Mouse (Mus musculus): ENCODE data around the gene Sars2. TPM values are rescaled to one million over a fixed set of nuclear protein-coding genes. Genes with fewer than 3 reads are reported as not detected.

Gene Sars2
- polyA plus RNA-seq, 1 experiment: 19.4 TPM

DNA sequence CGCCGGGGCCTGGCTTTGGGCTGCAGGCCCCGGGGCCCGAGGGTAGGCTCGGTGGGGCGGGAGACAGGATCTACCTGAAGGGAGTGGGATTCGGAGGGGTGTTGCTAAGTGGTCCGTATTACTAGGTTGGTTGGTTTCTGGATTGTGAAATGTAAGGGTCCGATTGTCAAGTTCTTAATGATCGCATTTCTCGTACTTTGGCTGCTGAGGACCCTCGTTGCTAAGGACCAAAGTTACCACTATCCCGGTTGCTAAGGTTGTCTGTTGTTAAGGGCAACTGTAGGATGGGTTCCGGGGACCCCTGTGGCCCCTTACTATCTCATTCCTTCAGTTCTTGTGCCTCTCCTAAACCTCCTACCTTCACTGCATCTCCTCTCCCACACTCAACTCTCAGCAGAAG lies 25.1 kb downstream of the Sars2 start:
- DNase-seq: no peak
- H3K27ac ChIP-seq (ENCODE audit: insufficient read depth, low read depth, low read length): no peak overlapping the region
- H3K4me1 ChIP-seq (ENCODE audit: control insufficient read depth, insufficient read depth, low read length): peaks cover 10% of the 10 kb centered on the region; the same call in 1 of the 2 replicates

GRCm38 (mm10) chr7:28767462-28767965 lies 25.7 kb downstream of the Sars2 start, which contains the start of gene Nfkbib:
TSS of gene Nfkbib (minus strand) at chr7:28767512.
- TF ChIP-seq CTCF (conservative IDR thresholded peaks at IDR 0.05; ENCODE audit: insufficient read depth, insufficient read length, low read depth, low read length): no peak
- H3K27ac ChIP-seq (ENCODE audit: insufficient read depth, low read depth, low read length): no peak within 1 kb of the TSS
- peaks cover 10% of the 10 kb centered on the region; the same call in 1 of the 2 replicates for H3K4me1 ChIP-seq (ENCODE audit: control insufficient read depth, insufficient read depth, low read length)
- DNase-seq: no peak
- WGBS: 65% methylated on average over 7 of the region's 7 CpGs
- H3K36me3 ChIP-seq (ENCODE audit: control insufficient read depth, insufficient read depth, low read length): no peaks in the 10 kb centered on the region
- H3K27me3 ChIP-seq (replicated peaks; ENCODE audit: control insufficient read depth, insufficient read depth, low read length): no peaks in the 10 kb centered on the region
- peak within 1 kb of the TSS; percentile 98 for H3K4me3 ChIP-seq (ENCODE audit: insufficient read depth, low read depth, low read length)

More for the DNA sequence above, 25.1 kb downstream of the Sars2 start:
- Histone ChIP-seq H3K4me3 (ENCODE audit: insufficient read depth, low read depth, low read length) (peak overlapping the region; percentile 81), H3K27me3 (replicated peaks; ENCODE audit: control insufficient read depth, insufficient read depth, low read length) (no peaks in the 10 kb centered on the region), H3K36me3 (ENCODE audit: control insufficient read depth, insufficient read depth, low read length) (no peaks in the 10 kb centered on the region)
- 3% methylated on average over 14 of the region's 14 CpGs for WGBS
- TF ChIP-seq CTCF (conservative IDR thresholded peaks at IDR 0.05; ENCODE audit: insufficient read depth, insufficient read length, low read depth, low read length) (no peak), POLR2A (IDR thresholded peaks at IDR 0.05; ENCODE audit: low read depth, low read length) (no peak)

GRCm38 (mm10) chr7:28769414-28769958 lies 27.7 kb downstream of the Sars2 start:
- H3K4me1 ChIP-seq (ENCODE audit: control insufficient read depth, insufficient read depth, low read length): peaks cover 10% of the 10 kb centered on the region; the same call in 1 of the 2 replicates
- no peak overlapping the region for H3K4me3 ChIP-seq (ENCODE audit: insufficient read depth, low read depth, low read length)
- 95% methylated on average over 9 of the region's 9 CpGs for WGBS
- no peak overlapping the region for H3K27ac ChIP-seq (ENCODE audit: insufficient read depth, low read depth, low read length)
- H3K27me3 ChIP-seq (replicated peaks; ENCODE audit: control insufficient read depth, insufficient read depth, low read length): no peaks in the 10 kb centered on the region
- TF ChIP-seq POLR2A (IDR thresholded peaks at IDR 0.05; ENCODE audit: low read depth, low read length) (no peak), CTCF (conservative IDR thresholded peaks at IDR 0.05; ENCODE audit: insufficient read depth, insufficient read length, low read depth, low read length) (no peak)
- no peaks in the 10 kb centered on the region for H3K36me3 ChIP-seq (ENCODE audit: control insufficient read depth, insufficient read depth, low read length)
- no peak for DNase-seq

DNA sequence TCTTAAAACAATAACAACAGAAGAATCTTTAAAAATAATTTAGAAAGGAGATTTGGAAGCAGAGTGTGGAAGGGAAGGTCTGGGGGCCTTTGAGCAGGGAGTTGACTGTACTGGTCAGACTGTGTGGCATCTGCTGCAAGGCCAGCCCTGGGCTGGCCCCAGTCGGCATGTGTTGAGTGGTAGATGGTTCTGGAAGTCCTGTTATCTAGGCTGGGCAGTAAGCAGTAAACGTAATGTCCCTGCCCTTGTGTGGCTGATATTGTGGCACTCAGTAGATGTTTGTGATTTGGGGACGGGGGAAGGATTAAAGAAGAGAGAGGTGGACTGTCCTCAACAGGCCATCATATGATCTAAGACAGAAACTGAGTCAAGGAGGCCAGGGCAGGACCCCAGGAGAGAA lies 28.5 kb downstream of the Sars2 start:
- H3K27me3 ChIP-seq (replicated peaks; ENCODE audit: control insufficient read depth, insufficient read depth, low read length): no peaks in the 10 kb centered on the region
- H3K4me1 ChIP-seq (ENCODE audit: control insufficient read depth, insufficient read depth, low read length): peaks cover 10% of the 10 kb centered on the region; the same call in 1 of the 2 replicates
- WGBS: 96% methylated on average over 3 of the region's 3 CpGs
- H3K36me3 ChIP-seq (ENCODE audit: control insufficient read depth, insufficient read depth, low read length): no peaks in the 10 kb centered on the region
- TF ChIP-seq POLR2A (IDR thresholded peaks at IDR 0.05; ENCODE audit: low read depth, low read length) (no peak), CTCF (conservative IDR thresholded peaks at IDR 0.05; ENCODE audit: insufficient read depth, insufficient read length, low read depth, low read length) (no peak)
- no peak overlapping the region for H3K4me3 ChIP-seq (ENCODE audit: insufficient read depth, low read depth, low read length)
- no peak overlapping the region for H3K27ac ChIP-seq (ENCODE audit: insufficient read depth, low read depth, low read length)
- no peak for DNase-seq

- DNase-seq: peak; percentile 27
- Histone ChIP-seq H3K27me3 (replicated peaks; ENCODE audit: control insufficient read depth, insufficient read depth, low read length) (no peaks in the 10 kb centered on the region), H3K36me3 (ENCODE audit: control insufficient read depth, insufficient read depth, low read length) (no peaks in the 10 kb centered on the region), H3K4me3 (ENCODE audit: insufficient read depth, low read depth, low read length) (no peak overlapping the region), H3K4me1 (ENCODE audit: control insufficient read depth, insufficient read depth, low read length) (peaks cover 5% of the 10 kb centered on the region; the same call in 1 of the 2 replicates), H3K27ac (ENCODE audit: insufficient read depth, low read depth, low read length) (no peak overlapping the region)
- TF ChIP-seq CTCF (conservative IDR thresholded peaks at IDR 0.05; ENCODE audit: insufficient read depth, insufficient read length, low read depth, low read length): no peak
- no peak for TF ChIP-seq POLR2A (IDR thresholded peaks at IDR 0.05; ENCODE audit: low read depth, low read length)
- 85% methylated on average over 11 of the region's 11 CpGs for WGBS
These were observed 30.1 kb downstream of the Sars2 start for GRCm38 (mm10) chr7:28771867-28772266.

- WGBS: 56% methylated on average over 3 of the region's 3 CpGs
These were observed 31.4 kb downstream of the Sars2 start for GRCm38 (mm10) chr7:28773163-28773562.

DNA sequence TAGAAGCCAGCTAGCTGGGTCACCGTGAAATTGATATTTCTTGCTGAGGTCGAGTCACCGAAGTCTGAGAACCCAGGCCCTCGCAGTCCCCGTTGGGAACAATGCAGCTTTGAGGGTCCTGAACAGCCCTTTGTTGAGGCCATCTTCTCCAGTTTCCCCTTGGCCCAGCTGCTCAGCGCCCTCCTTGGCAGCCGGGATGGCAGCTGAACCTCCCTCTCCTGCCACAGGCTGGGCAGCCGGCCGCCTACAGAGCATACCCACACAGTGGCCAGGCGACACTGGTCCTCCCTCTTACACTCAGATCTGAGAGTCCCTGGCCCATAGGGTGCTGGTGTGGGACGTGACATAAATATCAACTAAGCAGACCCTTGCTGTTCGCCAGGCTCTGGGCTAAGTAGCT lies 32.4 kb downstream of the Sars2 start:
- no peak for DNase-seq
- H3K27ac ChIP-seq (ENCODE audit: insufficient read depth, low read depth, low read length): no peak overlapping the region
- no peaks in the 10 kb centered on the region for H3K27me3 ChIP-seq (replicated peaks; ENCODE audit: control insufficient read depth, insufficient read depth, low read length)
- no peaks in the 10 kb centered on the region for H3K36me3 ChIP-seq (ENCODE audit: control insufficient read depth, insufficient read depth, low read length)
- no peak for TF ChIP-seq POLR2A (IDR thresholded peaks at IDR 0.05; ENCODE audit: low read depth, low read length)
- H3K4me1 ChIP-seq (ENCODE audit: control insufficient read depth, insufficient read depth, low read length): no peaks in the 10 kb centered on the region
- H3K4me3 ChIP-seq (ENCODE audit: insufficient read depth, low read depth, low read length): no peak overlapping the region
- whole genome bisulfite sequencing: 78% methylated on average over 12 of the region's 12 CpGs

More at GRCm38 (mm10) chr7:28773163-28773562, 31.4 kb downstream of the Sars2 start:
- no peaks in the 10 kb centered on the region for H3K4me1 ChIP-seq (ENCODE audit: control insufficient read depth, insufficient read depth, low read length)
- no peak overlapping the region for H3K4me3 ChIP-seq (ENCODE audit: insufficient read depth, low read depth, low read length)
- H3K36me3 ChIP-seq (ENCODE audit: control insufficient read depth, insufficient read depth, low read length): no peaks in the 10 kb centered on the region
- no peak for DNase-seq
- H3K27ac ChIP-seq (ENCODE audit: insufficient read depth, low read depth, low read length): no peak overlapping the region
- no peaks in the 10 kb centered on the region for H3K27me3 ChIP-seq (replicated peaks; ENCODE audit: control insufficient read depth, insufficient read depth, low read length)
- no peak for TF ChIP-seq POLR2A (IDR thresholded peaks at IDR 0.05; ENCODE audit: low read depth, low read length)
- TF ChIP-seq CTCF (conservative IDR thresholded peaks at IDR 0.05; ENCODE audit: insufficient read depth, insufficient read length, low read depth, low read length): no peak

Data from kidney, adult 2 months (tissue).